Mouse (Mus musculus): ENCODE measurements around the gene Nipsnap2. TPM values are rescaled to one million over a fixed set of nuclear protein-coding genes. Genes with fewer than 3 reads are reported as not detected.
A peak's percentile ranks its signal among the peaks of the same experiment; 100 is the strongest.
"Not testable (repeated sequence)": the region's sequence is repeated elsewhere in the genome, so short reads cannot be mapped to it uniquely, and the experiment has no call there.

The Nipsnap2 gene
- total RNA-seq, 1 experiment from 2014 or later: 132 TPM

DNA sequence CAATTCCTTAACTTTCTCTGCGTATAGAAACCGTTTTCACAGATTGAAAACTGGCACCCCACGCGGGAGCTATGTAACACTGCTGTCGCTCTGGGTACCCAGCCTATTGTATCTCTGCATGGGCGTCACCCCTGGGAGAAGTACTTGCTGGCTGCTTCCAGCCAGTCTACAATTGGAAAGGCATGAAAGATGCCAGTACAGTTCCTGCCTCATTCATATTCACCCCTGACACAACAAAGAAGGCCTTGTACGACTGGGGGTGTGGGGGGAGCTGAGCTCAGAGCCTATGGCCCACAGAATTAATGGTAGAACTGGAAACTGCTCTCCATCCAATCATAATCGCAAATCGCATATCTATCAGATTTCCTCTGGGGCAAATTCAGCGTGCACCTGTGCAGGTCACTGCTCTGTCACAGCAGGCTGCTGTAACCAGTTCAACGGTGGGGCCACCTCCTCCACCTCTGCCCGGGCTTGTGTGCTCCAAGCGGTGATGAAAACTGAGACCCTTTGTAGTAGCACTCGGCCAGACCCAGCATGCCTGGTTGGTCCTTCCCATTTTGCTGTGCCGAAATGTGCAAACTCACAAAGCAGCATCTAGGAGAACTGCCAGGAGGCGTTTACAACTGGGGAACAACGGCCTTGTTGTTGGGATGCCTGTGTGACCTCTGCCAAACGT, 37.1 kb downstream of the Nipsnap2 start:
- no peak for DNase-seq

DNA sequence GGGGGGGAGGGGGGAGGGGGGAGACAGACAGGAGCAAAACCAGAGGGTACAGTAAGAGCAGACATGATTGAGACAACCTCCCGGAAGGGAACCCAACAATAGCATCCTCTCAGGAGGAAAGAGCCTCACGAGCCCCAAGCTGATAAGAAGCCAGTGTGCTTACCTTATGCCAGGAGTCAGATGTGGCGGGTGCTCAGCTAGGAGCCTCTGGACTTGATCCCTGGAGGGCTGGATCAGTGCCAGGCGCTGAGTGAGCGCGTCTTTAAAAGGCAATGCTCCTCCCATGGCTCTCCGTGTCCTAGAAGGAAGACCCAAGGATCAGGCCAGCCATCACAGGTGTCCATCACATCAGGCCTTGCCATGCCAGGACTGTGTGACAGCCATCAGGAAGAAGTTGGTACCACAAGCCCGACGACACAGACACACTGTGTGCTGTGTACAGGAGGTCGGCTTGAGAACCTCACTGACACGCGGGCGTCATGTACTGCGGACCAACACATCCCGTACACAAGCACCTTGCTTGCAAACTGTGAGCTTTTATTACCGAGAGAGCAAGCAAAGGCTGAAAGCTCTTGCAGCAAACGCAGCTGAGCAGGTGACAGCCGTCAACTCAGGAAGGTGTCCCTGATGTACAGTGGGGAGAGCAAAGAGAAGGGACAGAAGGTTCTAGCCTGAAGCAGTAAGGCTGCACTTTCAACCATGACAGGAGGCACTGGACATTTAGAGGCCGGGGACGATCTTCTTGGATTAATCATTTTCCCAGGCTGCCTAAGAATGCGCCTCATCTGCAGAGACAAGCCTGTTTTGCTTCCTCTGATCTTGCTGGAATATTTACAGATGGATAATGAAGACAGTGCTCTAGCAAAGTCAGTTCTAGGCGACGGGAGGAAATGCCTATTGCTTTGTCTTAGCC, 45.8 kb downstream of the Nipsnap2 start:
- DNase-seq: no peak

DNA sequence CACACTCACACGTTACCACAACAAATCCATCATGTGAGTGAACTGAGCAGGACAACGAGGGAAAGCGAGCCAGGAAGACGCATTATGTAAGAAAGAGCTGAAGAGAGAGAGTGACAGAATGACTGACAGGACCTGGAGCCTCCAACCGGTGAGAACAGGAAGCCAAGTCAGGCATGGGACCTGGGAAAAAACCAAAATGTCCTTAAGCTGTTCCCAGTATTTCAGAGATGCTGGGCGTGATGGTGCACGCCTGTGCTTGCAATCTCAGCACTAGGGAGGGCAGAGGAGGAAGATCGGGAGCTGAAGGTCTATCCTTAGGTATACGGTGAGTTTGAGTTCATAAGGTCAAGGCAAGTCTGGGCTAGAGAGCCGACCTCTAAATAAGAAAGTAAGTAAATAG, 47.6 kb downstream of the Nipsnap2 start:
- no peak for DNase-seq

DNA sequence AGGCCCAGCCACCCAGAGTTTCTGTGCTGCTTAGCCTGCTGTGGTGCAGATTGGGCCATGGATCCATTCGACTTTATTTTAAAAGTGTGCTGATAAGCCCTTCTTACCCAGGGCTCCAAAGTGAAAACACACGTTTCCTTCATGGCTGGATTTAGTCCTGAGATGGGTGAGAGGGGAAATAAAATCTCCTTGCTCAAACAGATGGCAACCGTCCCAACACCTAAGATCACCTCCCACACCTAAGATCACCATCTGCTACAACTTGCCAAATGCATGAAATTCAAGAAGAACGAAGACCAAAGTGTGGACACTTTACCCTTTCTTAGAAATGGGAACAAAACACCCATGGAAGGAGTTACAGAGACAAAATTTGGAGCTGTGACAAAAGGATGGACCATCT, 48.5 kb downstream of the Nipsnap2 start:
- not testable (repeated sequence) for DNase-seq

DNA sequence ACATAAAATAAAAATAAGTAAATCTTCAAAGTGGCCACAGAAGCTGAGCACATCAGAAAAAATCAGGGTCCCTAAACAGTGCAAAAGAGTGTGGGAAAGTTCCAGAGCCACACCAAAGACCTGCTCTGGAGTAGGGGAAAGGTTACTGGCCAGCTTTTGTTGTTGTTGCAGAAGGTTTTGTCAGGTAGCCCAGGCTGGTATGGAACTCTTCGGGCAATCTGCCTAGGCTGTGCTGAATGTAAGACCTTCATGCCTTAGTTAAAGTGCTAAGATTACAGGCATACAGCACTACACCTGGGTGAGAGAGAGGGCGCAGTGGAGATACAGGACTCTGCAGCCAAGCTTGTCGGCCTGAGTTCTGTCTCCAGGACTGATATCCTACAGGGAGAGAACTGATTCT, 49.8 kb downstream of the Nipsnap2 start:
- no peak for DNase-seq

DNA sequence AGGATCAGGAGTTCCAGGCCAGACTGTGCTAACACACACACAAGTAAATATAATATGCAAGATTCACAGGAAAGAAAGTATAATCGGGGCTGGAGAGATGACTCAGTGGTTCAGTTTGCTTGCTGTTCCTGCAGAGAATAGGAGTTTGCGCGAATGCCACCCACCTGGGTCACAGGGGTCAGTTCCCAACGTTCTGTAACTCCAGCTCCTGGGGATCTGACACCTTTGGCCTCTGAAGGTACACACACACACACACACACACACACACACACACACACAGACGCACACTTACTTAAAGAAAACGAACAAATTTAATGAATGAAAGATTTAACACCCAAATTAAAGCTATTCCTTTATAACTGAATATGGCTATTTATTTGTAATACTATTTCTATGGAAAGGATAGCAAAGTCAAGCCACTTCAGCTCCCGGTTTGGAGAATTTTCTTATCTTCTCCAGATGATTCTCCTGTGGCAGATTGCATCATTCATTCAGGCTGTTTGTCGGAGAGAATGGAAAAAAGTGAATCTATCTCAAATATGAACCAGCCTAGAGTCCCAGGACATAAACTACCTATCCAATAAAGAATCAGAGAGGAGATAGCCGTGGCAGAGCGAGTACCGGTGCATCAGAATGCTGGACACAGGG, 53.6 kb downstream of the Nipsnap2 start:
- DNase-seq: no peak

DNA sequence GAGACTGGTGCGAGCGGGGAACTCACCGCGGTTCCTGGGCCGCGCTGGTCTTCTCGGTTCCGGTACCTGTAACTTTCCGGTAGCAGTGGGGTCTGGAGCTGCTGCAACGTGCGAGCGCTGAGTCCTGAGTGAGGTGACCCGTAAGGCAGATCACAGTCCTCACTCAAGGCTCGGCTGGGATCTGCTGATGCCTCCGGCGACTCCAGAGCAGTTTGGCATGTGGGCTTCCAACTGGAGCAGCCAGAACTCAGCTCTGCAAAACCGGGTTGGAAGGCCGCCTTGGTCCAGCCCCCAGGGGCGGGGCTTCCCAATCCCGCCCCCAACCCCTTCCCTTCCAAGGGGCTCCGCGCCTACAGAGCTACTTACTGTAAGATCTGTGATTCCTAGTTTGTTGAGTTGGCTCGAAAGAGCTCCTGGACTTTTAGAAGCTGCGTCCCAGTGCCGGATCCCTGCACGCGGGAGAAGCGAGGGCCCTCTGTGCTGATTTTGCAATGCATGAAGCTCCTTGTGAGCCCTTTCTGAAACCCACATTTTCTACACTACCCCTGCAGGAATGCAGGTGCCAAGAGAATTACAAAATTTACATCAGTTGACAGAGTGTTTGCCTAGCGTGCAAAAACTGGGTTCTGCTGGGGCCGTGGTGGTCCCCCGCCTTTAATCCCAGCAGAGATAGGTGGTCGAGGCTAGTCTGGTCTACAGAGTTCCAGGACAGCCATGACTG, 54.3 kb downstream of the Nipsnap2 start:
- peak; percentile 85 for DNase-seq

DNA sequence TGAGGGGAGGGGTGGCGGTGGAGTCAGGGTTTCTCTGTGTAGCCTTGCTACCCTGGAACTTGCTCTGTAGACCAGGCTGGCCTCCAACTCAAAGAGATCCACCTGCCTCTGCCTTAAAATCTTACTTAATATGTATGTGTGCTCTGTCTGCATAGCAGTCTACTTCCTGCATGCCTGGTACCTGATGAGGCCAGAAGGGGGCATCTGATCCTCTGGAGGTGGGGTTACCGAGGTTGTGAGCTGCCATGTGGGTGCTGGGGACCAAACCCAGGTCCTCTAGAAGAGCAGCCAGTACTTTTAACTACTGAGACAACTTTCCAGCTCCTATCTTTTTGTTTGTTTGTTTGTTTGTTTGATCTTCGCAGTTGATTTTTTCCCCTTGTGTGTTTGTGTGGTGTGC, 55.3 kb downstream of the Nipsnap2 start:
- DNase-seq: no peak

DNA sequence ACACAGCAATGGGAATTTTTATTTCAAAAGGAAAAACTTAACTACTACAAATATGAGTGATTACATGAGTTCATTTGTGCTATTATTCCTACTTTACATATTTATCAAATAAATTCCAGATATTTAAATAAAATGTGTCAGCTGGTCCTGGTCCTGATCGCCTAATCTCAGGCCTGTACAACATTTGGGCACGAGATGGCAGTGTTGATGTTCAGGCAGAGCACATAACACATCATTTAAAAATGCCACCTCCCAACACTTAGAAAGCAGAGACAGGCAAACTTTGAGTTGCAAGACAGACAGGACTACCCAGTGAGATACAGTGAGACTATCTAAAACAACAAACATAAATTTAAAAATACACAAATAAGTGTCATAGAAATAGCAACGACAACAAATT, 57.3 kb downstream of the Nipsnap2 start:
- no peak for DNase-seq

DNA sequence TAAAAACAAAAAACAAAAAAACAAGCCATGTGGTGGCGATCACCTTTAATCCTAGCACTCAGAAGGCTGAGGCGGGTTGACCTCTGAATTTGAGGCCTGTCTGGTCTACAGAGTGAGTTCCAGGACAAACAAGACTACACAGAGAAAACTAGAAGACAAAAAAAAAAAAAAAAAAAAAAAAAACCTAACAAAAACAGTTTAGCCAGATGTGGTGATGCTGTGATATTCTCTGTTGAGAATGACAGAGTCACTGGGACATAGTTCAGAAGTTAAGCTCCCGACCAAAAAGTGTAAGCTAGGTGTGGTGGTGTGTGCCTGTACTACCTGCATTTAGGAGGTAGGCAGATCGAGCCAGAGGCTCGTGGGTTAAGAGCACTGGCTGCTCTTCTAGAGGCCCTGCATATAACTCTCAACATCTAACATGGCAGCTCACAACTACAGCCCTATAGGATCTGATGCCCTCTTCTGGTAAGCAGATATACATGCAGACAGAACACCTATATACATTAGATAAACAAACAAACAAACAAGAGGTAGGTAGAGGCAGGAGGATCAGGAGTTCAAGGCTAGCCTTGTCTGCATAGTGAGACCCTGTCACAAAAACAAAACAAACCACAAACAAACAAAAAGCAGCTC, 60.5 kb downstream of the Nipsnap2 start:
- no peak for DNase-seq

DNA sequence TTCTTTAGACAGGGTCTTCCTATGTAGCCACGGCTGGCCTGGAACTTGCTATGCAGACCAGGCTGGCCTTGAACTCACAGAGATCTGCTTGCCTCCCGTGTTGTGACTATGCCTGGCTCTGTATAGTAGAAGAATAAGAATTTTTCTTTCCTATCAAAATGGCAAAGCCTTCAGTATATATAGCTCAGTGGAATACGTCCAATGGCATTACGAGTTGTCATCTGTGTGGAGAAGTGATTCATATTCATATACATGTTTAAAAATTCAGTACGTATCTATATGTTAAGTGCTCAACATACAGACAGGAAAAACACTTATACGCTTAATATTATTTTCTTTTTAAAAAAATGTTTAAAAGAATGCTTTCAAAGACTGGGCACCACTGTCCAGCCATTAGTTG, 61.3 kb downstream of the Nipsnap2 start:
- no peak for DNase-seq

DNA sequence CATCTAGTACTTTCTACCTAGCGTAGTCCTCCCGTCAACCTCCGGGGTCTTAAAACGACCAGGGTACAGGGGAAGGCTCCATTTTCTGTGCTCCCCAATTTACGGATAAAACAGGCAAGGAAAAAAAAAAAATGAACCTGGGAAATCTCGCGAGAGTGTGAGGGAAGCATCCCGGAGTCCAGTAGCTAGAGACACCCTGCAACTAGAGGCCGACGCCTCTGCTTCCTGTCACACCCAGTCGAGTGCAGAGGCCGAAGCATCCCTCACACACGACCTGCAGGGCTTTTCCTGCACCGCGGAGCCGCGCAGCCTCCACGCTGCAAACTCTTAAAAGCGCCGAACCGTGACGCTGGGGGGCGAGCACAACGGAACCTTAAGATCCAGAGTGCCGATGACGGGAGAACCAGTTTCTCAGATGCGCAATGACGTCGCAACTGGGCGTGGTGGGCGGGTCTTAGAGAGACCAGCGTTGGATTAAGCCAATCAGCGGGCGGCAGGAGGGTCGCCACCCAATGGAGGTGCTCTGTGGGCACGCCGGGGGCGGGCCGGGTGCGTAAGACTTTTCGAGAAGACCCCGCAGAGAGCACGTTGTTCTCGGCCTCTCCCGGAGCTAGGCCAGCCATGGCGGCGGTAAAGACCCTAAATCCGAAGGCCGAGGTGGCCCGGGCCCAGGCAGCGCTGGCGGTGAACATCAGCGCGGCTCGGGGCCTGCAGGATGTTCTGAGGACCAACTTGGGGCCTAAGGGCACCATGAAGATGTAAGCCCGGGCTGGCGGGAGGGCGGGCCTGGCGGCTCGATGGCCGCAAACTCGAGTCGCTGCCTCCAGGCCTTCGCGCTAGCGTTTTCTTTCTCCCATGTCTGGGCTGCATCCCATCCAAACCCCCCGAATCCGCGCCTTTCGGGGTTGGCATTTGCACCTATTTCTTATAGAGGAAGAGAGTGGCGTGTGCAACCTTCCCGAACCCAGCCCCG, 62.2 kb downstream of the Nipsnap2 start, which contains the start of gene Psph:
Psph (minus strand) TSS at position 632 of the 973 bp plus-strand sequence.
- peak; percentile 96 for DNase-seq

DNA sequence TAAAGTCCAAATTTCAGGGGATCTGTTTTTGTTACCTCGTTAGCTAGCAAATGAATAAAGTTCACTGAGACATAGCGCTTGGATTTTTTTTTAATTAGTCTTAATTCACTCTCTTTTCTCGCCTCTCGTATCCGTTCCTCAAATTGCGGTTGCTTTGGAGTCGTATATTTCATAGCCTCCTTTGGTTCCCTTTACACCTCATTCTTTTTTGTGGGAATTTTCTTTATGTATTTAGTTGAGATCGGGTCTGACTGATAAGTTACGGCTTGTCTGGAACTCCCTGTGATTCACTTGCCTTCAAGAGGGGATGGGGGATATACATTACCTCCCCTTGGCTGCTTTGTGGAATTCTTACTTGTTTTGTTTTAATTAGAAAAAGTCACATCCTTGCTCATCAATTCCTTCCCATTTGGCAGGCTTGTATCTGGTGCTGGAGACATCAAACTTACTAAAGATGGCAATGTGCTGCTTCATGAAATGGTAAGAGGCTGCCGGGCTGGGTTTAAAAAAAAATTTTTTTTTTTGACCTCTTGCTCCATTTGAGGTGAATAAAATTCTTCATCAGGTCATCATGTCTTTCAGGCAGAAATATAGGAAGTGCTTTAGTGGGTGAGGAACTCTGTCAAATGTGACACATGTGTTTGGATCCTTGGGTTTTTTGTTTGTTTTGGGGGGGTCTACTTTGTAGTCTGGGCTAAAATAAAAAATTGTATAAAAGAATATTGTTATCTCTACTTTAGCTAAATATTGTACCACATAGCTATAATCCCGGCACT, 63.1 kb downstream of the Nipsnap2 start:
- DNase-seq: no peak

DNA sequence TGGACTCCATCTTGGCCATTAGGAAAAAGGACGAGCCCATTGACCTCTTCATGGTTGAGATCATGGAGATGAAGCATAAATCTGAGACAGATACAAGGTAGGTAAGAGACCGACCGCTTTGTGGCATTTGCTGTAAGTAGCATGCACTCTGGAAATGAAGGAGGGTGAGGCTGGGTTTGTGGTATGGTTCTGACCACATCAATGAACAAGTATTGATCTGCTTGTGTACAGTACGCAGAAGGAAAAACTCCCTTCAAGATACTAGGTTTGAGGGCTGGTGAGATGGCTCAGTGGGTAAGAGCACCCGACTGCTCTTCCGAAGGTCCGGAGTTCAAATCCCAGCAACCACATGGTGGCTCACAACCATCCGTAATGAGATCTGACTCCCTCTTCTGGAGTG, 65.7 kb downstream of the Nipsnap2 start:
- DNase-seq: not testable (repeated sequence)

Other genes starting within 250 kb of the Nipsnap2 start
- 68.9 and 74.1 TPM in 2 replicates for gene Sfswap, start 223.8 kb upstream of the Nipsnap2 start, total RNA-seq (2021)
- 0.62 and 0.88 TPM in 2 replicates for gene Mmp17, start 140.9 kb upstream of the Nipsnap2 start, total RNA-seq (2021)
- 4.2 and 5.2 TPM in 2 replicates for gene Zfp11, start 55.0 kb upstream of the Nipsnap2 start, total RNA-seq (2021)
- not detected in 2 replicates for gene Sept14, start 16.6 kb upstream of the Nipsnap2 start, total RNA-seq (2021)
- gene Mrps17, start 9.6 kb upstream of the Nipsnap2 start, total RNA-seq (2021): 96.8 and 110 TPM in 2 replicates
- gene Psph, start 62.4 kb downstream of the Nipsnap2 start, total RNA-seq (2021): 18.9 and 20.5 TPM in 2 replicates
- 45.5 and 58.2 TPM in 2 replicates for gene Sumf2, start 121.9 kb downstream of the Nipsnap2 start, total RNA-seq (2021)
- gene Chchd2, start 162.4 kb downstream of the Nipsnap2 start, total RNA-seq (2021): 798 and 898 TPM in 2 replicates
- 1.8 and 2.1 TPM in 2 replicates for gene Zbed5, start 170.7 kb downstream of the Nipsnap2 start, total RNA-seq (2021)
- 3.1 and 3.2 TPM in 2 replicates for gene Phkg1, start 173.5 kb downstream of the Nipsnap2 start, total RNA-seq (2021)
- gene Nupr1l, start 183.5 kb downstream of the Nipsnap2 start, total RNA-seq (2021): 1.9 and 6.0 TPM in 2 replicates
- 27.7 and 30.8 TPM in 2 replicates for gene Vkorc1l1, start 216.9 kb downstream of the Nipsnap2 start, total RNA-seq (2021)

Measured in adrenal gland, postnatal 25 days (tissue).